In the genomic region with DNA sequence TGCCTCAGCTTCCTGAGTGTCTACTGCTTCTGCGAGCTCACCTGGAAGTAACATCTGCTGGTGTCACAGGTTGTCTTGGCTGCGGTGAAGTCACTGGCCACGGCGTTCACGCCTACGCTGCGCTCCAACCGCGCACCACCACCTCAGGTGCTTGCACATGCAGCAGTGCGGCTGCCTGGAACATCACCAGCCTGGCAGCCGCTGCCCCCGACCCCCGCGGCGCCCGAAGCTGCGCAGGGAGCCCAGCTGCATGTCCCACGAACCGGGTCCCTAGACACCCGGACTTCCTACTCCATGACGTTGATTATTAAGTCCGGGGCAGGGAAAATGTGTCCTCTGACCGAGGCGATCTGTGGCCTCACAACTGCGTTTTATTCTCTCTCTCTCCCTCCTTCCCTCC, we compare ENCODE assay signal across 25 mouse cellular contexts. TPM values are rescaled to one million over a fixed set of nuclear protein-coding genes. Genes with fewer than 3 reads are reported as not detected.
A peak's percentile ranks its signal among the peaks of the same experiment; 100 is the strongest.
DNase-seq lines count a peak whose midpoint lies in the region; ATAC-seq and TF ChIP-seq lines count a peak whose summit lies in the region.
"Had no signal": no experiment of that assay in that cellular context is flagged by ENCODE, and none has a peak within 500 bp of the region (broad histone marks: within the 10 kb centered on the region; RNA-seq: fewer than 3 reads in every experiment).

No protein-coding gene starts in this region.

- peaks cover 82% of the 10 kb centered on the region for H3K4me1 ChIP-seq in erythroblast, embryonic 14.5 days (ENCODE audit: control insufficient read depth)
- H3K4me1 ChIP-seq in hindbrain, embryonic 10.5 days (replicated peaks) = peaks cover 52% of the 10 kb centered on the region
- H3K4me1 ChIP-seq in hindbrain, postnatal 0 days (ENCODE audit: insufficient read depth, low read length) = 0 out of 2 replicates have a peak, but pooled peaks cover 6% of the 10 kb centered on the region
- peaks cover 72% of the 10 kb centered on the region for H3K4me1 ChIP-seq in E14TG2a.4 (replicated peaks; ENCODE audit: low read depth, low read length)
- H3K4me1 ChIP-seq in liver, embryonic 12.5 days = peaks cover 82% of the 10 kb centered on the region

- H3K9ac ChIP-seq in hindbrain, postnatal 0 days (replicated peaks; ENCODE audit: low read length) = no peak overlapping the region
- peak overlapping the region; percentile 83 for H3K9ac ChIP-seq in liver, embryonic 12.5 days
- H3K9ac ChIP-seq: forebrain, embryonic 12.5 days; midbrain, embryonic 15.5 days; neural tube, embryonic 13.5 days had no signal

- no peak for DNase-seq in hindbrain, embryonic 10.5 days (ENCODE audit: low spot score)
- no peak for DNase-seq in hindbrain, postnatal 0 days (ENCODE audit: low spot score)
- DNase-seq in ovary, postnatal 10 days (ENCODE audit: low spot score) = no peak
- DNase-seq in retina, postnatal 1 day = no peak
- DNase-seq: adrenal gland, adult 8-10 months; cerebellum, adult 9-10 months; heart, postnatal 4 days; kidney, adult 18-20 months; layer of hippocampus, adult 9-11 months; lung, embryonic 14.5 days; thymus, adult 18-20 months; thymus, postnatal 4 days had no signal

- H3K4me3 ChIP-seq in erythroblast, embryonic 14.5 days (replicated peaks) = peak overlapping the region; percentile 90
- no peak overlapping the region for H3K4me3 ChIP-seq in hindbrain, embryonic 10.5 days
- H3K4me3 ChIP-seq in hindbrain, postnatal 0 days (ENCODE audit: low read length) = no peak overlapping the region
- H3K4me3 ChIP-seq in E14TG2a.4 (replicated peaks; ENCODE audit: low read length) = peak overlapping the region; percentile 43; the same call in 1 of the 2 replicates
- H3K4me3 ChIP-seq in liver, embryonic 12.5 days = peak overlapping the region; percentile 61
- H3K4me3 ChIP-seq: forebrain, embryonic 12.5 days; limb, embryonic 13.5 days; midbrain, embryonic 15.5 days; myocyte; neural tube, embryonic 13.5 days had no signal

- no peak overlapping the region for H3K4me2 ChIP-seq in hindbrain, postnatal 0 days (ENCODE audit: low read depth, low read length)
- peak overlapping the region; percentile 81 for H3K4me2 ChIP-seq in liver, embryonic 12.5 days
- H3K4me2 ChIP-seq: forebrain, embryonic 12.5 days; limb, embryonic 13.5 days; midbrain, embryonic 15.5 days; neural tube, embryonic 13.5 days had no signal

- no peak for ATAC-seq in erythroblast, adult 5-6 weeks (replicated peaks; ENCODE audit: low FRiP score, poor library complexity, severe bottlenecking)
- ATAC-seq in hindbrain, postnatal 0 days = no peak
- no peak for ATAC-seq in liver, embryonic 12.5 days
- ATAC-seq: inflammation-experienced regulatory T-cells, adult 6 months; midbrain, embryonic 15.5 days; Patski had no signal

- H3K36me3 ChIP-seq in erythroblast, embryonic 14.5 days (ENCODE audit: control insufficient read depth) = peaks cover 29% of the 10 kb centered on the region
- no peaks in the 10 kb centered on the region for H3K36me3 ChIP-seq in hindbrain, embryonic 10.5 days
- H3K36me3 ChIP-seq in hindbrain, postnatal 0 days (ENCODE audit: insufficient read depth, low read length) = no peaks in the 10 kb centered on the region
- peaks cover under 1% of the 10 kb centered on the region; the same call in 1 of the 2 replicates for H3K36me3 ChIP-seq in E14TG2a.4 (ENCODE audit: insufficient read depth, low read length)
- H3K36me3 ChIP-seq in liver, embryonic 12.5 days = no peaks in the 10 kb centered on the region; the same call in 1 of the 2 replicates
- H3K36me3 ChIP-seq: forebrain, embryonic 12.5 days; limb, embryonic 13.5 days; midbrain, embryonic 15.5 days had no signal

- no peak for TF ChIP-seq CTCF in hindbrain, postnatal 0 days (IDR thresholded peaks at IDR 0.05; ENCODE audit: low read depth)
- no peak for TF ChIP-seq CTCF in E14TG2a.4 (conservative IDR thresholded peaks at IDR 0.05; ENCODE audit: low read length)

- 72% methylated on average over 25 of the region's 25 CpGs for WGBS in hindbrain, embryonic 10.5 days
- 69% methylated on average over 25 of the region's 25 CpGs for WGBS in hindbrain, postnatal 0 days
- 66% methylated on average over 25 of the region's 25 CpGs for WGBS in liver, embryonic 12.5 days (ENCODE audit: insufficient replicate concordance)

- H3K27me3 ChIP-seq in erythroblast, embryonic 14.5 days (ENCODE audit: control insufficient read depth) = peaks cover 9% of the 10 kb centered on the region
- peaks cover 25% of the 10 kb centered on the region for H3K27me3 ChIP-seq in hindbrain, embryonic 10.5 days (ENCODE audit: insufficient read depth, poor library complexity, severe bottlenecking)
- H3K27me3 ChIP-seq in hindbrain, postnatal 0 days (ENCODE audit: insufficient read depth, low read length) = no peaks in the 10 kb centered on the region
- peaks cover 7% of the 10 kb centered on the region; the same call in 1 of the 2 replicates for H3K27me3 ChIP-seq in E14TG2a.4 (ENCODE audit: insufficient read depth, low read length)
- H3K27me3 ChIP-seq in liver, embryonic 12.5 days (replicated peaks) = peaks cover 12% of the 10 kb centered on the region
- H3K27me3 ChIP-seq: forebrain, embryonic 12.5 days; midbrain, embryonic 15.5 days; Patski had no signal

- 0 out of 2 replicates have a peak overlapping the region, but pooled peaks have one; percentile 3 for H3K27ac ChIP-seq in hindbrain, embryonic 10.5 days
- no peak overlapping the region for H3K27ac ChIP-seq in hindbrain, postnatal 0 days
- H3K27ac ChIP-seq in liver, embryonic 12.5 days = peak overlapping the region; percentile 99
- H3K27ac ChIP-seq: forebrain, embryonic 12.5 days; limb, embryonic 13.5 days; midbrain, embryonic 15.5 days; neural tube, embryonic 13.5 days had no signal

- H3K9me3 ChIP-seq in erythroblast, embryonic 14.5 days (ENCODE audit: control insufficient read depth, low read length) = no peaks in the 10 kb centered on the region
- no peaks in the 10 kb centered on the region for H3K9me3 ChIP-seq in hindbrain, embryonic 10.5 days
- H3K9me3 ChIP-seq in hindbrain, postnatal 0 days (ENCODE audit: low read length) = no peaks in the 10 kb centered on the region
- H3K9me3 ChIP-seq in E14TG2a.4 (ENCODE audit: low read length) = no peaks in the 10 kb centered on the region
- no peaks in the 10 kb centered on the region for H3K9me3 ChIP-seq in liver, embryonic 12.5 days (replicated peaks)
- H3K9me3 ChIP-seq: forebrain, embryonic 12.5 days; limb, embryonic 13.5 days; midbrain, embryonic 15.5 days; neural tube, embryonic 13.5 days had no signal

RNA-seq across cellular contexts. Expression of a gene that starts 3.0 kb away (rescaled TPM):
- 28.7 and 50.4 TPM in 2 replicates for polyA plus RNA-seq in erythroblast, embryonic 14.5 days (2012)
- 15.0 and 25.7 TPM in 2 replicates for total RNA-seq in erythroblast, adult 5-6 weeks (2015; ENCODE audit: low replicate concordance)
- 18.1 and 30.8 TPM in 2 replicates for total RNA-seq in erythroblast, adult 5-6 weeks (2017; ENCODE audit: low replicate concordance)
- polyA plus RNA-seq in hindbrain, embryonic 10.5 days (2016; fragmentation: Nextera tagmentation; extraction: Ambion mirVana) = 7.3 and 8.7 TPM in 2 replicates
- 12.1 and 17.1 TPM in 2 replicates for total RNA-seq in hindbrain, postnatal 0 days (2014; rRNA removed)
- polyA plus RNA-seq in hindbrain, postnatal 0 days (2015; fragmentation: Nextera tagmentation; extraction: Ambion mirVana) = 4.6 and 4.9 TPM in 2 replicates
- 16.1 and 17.8 TPM in 2 replicates for polyA plus RNA-seq in liver, embryonic 12.5 days (2016; fragmentation: Nextera tagmentation; extraction: Ambion mirVana)

RNA-seq across cellular contexts. Expression of a gene that starts 20.6 kb away (rescaled TPM):
- polyA plus RNA-seq in erythroblast, embryonic 14.5 days (2012) = 0.16 and 0.21 TPM in 2 replicates
- total RNA-seq in erythroblast, adult 5-6 weeks (2015; ENCODE audit: low replicate concordance) = not detected in 2 replicates
- not detected in 2 replicates for total RNA-seq in erythroblast, adult 5-6 weeks (2017; ENCODE audit: low replicate concordance)
- 6.2 and 19.3 TPM in 2 replicates for polyA plus RNA-seq in hindbrain, embryonic 10.5 days (2016; fragmentation: Nextera tagmentation; extraction: Ambion mirVana)
- 29.8 and 33.6 TPM in 2 replicates for total RNA-seq in hindbrain, postnatal 0 days (2014; rRNA removed)
- polyA plus RNA-seq in hindbrain, postnatal 0 days (2015; fragmentation: Nextera tagmentation; extraction: Ambion mirVana) = 7.8 and 10.8 TPM in 2 replicates
- 0.55 and 0.72 TPM in 2 replicates for polyA plus RNA-seq in liver, embryonic 12.5 days (2016; fragmentation: Nextera tagmentation; extraction: Ambion mirVana)
- polyA plus RNA-seq: inflammation-experienced regulatory T-cells, adult 6 months had no signal

RNA-seq across cellular contexts. Expression of a gene that starts 31.3 kb away (rescaled TPM):
- polyA plus RNA-seq in erythroblast, embryonic 14.5 days (2012) = 37.3 and 38.8 TPM in 2 replicates
- 12.3 and 14.2 TPM in 2 replicates for total RNA-seq in erythroblast, adult 5-6 weeks (2015; ENCODE audit: low replicate concordance)
- 11.7 and 13.4 TPM in 2 replicates for total RNA-seq in erythroblast, adult 5-6 weeks (2017; ENCODE audit: low replicate concordance)
- 172 and 182 TPM in 2 replicates for polyA plus RNA-seq in hindbrain, embryonic 10.5 days (2016; fragmentation: Nextera tagmentation; extraction: Ambion mirVana)
- 36.0 and 45.1 TPM in 2 replicates for total RNA-seq in hindbrain, postnatal 0 days (2014; rRNA removed)
- 145 and 154 TPM in 2 replicates for polyA plus RNA-seq in hindbrain, postnatal 0 days (2015; fragmentation: Nextera tagmentation; extraction: Ambion mirVana)
- 78.8 and 81.1 TPM in 2 replicates for polyA plus RNA-seq in liver, embryonic 12.5 days (2016; fragmentation: Nextera tagmentation; extraction: Ambion mirVana)

RNA-seq across cellular contexts. Expression of a gene that starts 34.2 kb away (rescaled TPM):
- 0.03 TPM in 1 of 2 replicates, not detected in the other for polyA plus RNA-seq in erythroblast, embryonic 14.5 days (2012)
- total RNA-seq in erythroblast, adult 5-6 weeks (2015; ENCODE audit: low replicate concordance) = not detected in 2 replicates
- 0.14 and 0.51 TPM in 2 replicates for total RNA-seq in erythroblast, adult 5-6 weeks (2017; ENCODE audit: low replicate concordance)
- 0.05 TPM in 1 of 2 replicates, not detected in the other for polyA plus RNA-seq in hindbrain, embryonic 10.5 days (2016; fragmentation: Nextera tagmentation; extraction: Ambion mirVana)
- not detected in 2 replicates for total RNA-seq in hindbrain, postnatal 0 days (2014; rRNA removed)
- not detected in 2 replicates for polyA plus RNA-seq in hindbrain, postnatal 0 days (2015; fragmentation: Nextera tagmentation; extraction: Ambion mirVana)
- 0.18 and 0.22 TPM in 2 replicates for polyA plus RNA-seq in liver, embryonic 12.5 days (2016; fragmentation: Nextera tagmentation; extraction: Ambion mirVana)
- total RNA-seq: gastrocnemius, postnatal 4 days had no signal
- polyA plus RNA-seq: forebrain, embryonic 12.5 days; heart, embryonic 14.5 days; neural tube, embryonic 13.5 days had no signal

RNA-seq across cellular contexts. Expression of a gene that starts 37.6 kb away (rescaled TPM):
- polyA plus RNA-seq in erythroblast, embryonic 14.5 days (2012) = 3.7 and 4.8 TPM in 2 replicates
- 21.7 and 29.2 TPM in 2 replicates for total RNA-seq in erythroblast, adult 5-6 weeks (2015; ENCODE audit: low replicate concordance)
- total RNA-seq in erythroblast, adult 5-6 weeks (2017; ENCODE audit: low replicate concordance) = 3.9 and 5.4 TPM in 2 replicates
- polyA plus RNA-seq in hindbrain, embryonic 10.5 days (2016; fragmentation: Nextera tagmentation; extraction: Ambion mirVana) = 11.4 and 18.2 TPM in 2 replicates
- 35.2 and 42.1 TPM in 2 replicates for total RNA-seq in hindbrain, postnatal 0 days (2014; rRNA removed)
- 16.2 and 16.7 TPM in 2 replicates for polyA plus RNA-seq in hindbrain, postnatal 0 days (2015; fragmentation: Nextera tagmentation; extraction: Ambion mirVana)
- polyA plus RNA-seq in liver, embryonic 12.5 days (2016; fragmentation: Nextera tagmentation; extraction: Ambion mirVana) = 9.8 and 10.4 TPM in 2 replicates

Comparison
In these comparisons a context has a peak if more than half of its experiments do, and no peak if none do; other contexts are left out.
1. H3K4me3 ChIP-seq: peak in erythroblast, embryonic 14.5 days (single experiment), E14TG2a.4 (single experiment) and liver, embryonic 12.5 days (single experiment); none in hindbrain, embryonic 10.5 days (single experiment) and hindbrain, postnatal 0 days (single experiment).